Mouse (Mus musculus) heart, embryonic 13.5 days (tissue): ENCODE results near the gene Zfp961. TPM values are rescaled to one million over a fixed set of nuclear protein-coding genes. Genes with fewer than 3 reads are reported as not detected.
"Not testable (repeated sequence)": the region's sequence is repeated elsewhere in the genome, so short reads cannot be mapped to it uniquely, and the experiment has no call there.

Source experiments
- ATAC-seq: fragments of 200-750 bp; cut with Nextera tagmentation; 2 replicates; pipeline ENCODE4 v1.8.0; 2017; ENCODE audit warnings: moderate TSS enrichment; ENCODE audit not compliant: insufficient number of reproducible peaks, low FRiP score, low TSS enrichment; ENCODE audit errors: extremely low read depth
- H3K27ac ChIP-seq: fragments of 300-500 bp; sonication (generic); replicated peaks from 2 replicates; pipeline ENCODE4 v1.5.1; 2015; ENCODE audit warnings: moderate library complexity, mild to moderate bottlenecking, inconsistent platforms
- H3K27me3 ChIP-seq: fragments of 300-500 bp; sonication (generic); replicated peaks from 2 replicates; pipeline ENCODE4 v1.6.1; 2015; ENCODE audit warnings: mild to moderate bottlenecking, inconsistent platforms
- H3K36me3 ChIP-seq: fragments of 300-500 bp; sonication (generic); 2 replicates; pipeline ENCODE4 v1.6.1; 2015; ENCODE audit warnings: mild to moderate bottlenecking, inconsistent platforms
- H3K4me1 ChIP-seq: fragments of 300-500 bp; sonication (generic); 2 replicates; pipeline ENCODE4 v1.6.1; 2015; ENCODE audit warnings: inconsistent platforms
- H3K4me2 ChIP-seq: fragments of 300-500 bp; sonication (generic); 2 replicates; pipeline ENCODE4 v1.6.1; 2015; ENCODE audit warnings: inconsistent platforms, mild to moderate bottlenecking, moderate library complexity
- H3K4me3 ChIP-seq: fragments of 300-500 bp; sonication (generic); 2 replicates; pipeline ENCODE4 v1.5.1; 2015; ENCODE audit warnings: moderate library complexity, mild to moderate bottlenecking, inconsistent platforms
- H3K9ac ChIP-seq: fragments of 300-500 bp; sonication (generic); 2 replicates; pipeline ENCODE4 v1.6.1; 2015; ENCODE audit warnings: inconsistent platforms, mild to moderate bottlenecking, moderate library complexity
- H3K9me3 ChIP-seq: fragments of 300-500 bp; sonication (generic); 2 replicates; pipeline ENCODE4 v1.6.1; 2016; ENCODE audit warnings: inconsistent platforms
- WGBS: fragments of 180-500 bp; shearing (Covaris S2); methylation state at CpG from one replicate; pipeline ENCODE4 v1.1.7; 2015; ENCODE audit warnings: mixed read lengths; 5-methylcytosine and 5-hydroxymethylcytosine counted together
- polyA plus RNA-seq: library from polyadenylated mRNA; unstranded; fragments of >200 nt; fragmentation: Nextera tagmentation; extraction: Ambion mirVana; gene quantifications from 2 replicates; pipeline ENCODE4 v1.2.1, GENCODE M21; 2015

The Zfp961 gene
- polyA plus RNA-seq, 1 experiment from 2014 or later, result 11.1 TPM

- H3K36me3 ChIP-seq, result peaks cover 14% of the 10 kb centered on the region
- not testable (repeated sequence) for H3K4me3 ChIP-seq, H3K27ac ChIP-seq, H3K4me1 ChIP-seq, H3K4me2 ChIP-seq, H3K9ac ChIP-seq, H3K27me3 ChIP-seq, H3K9me3 ChIP-seq, ATAC-seq
- whole genome bisulfite sequencing, result 63% methylated on average over 2 of the region's 2 CpGs
These were observed 12.8 kb upstream of the Zfp961 start for GRCm38 (mm10) chr8:71938037-71938436.

- Histone ChIP-seq H3K9me3 (no peaks in the 10 kb centered on the region), H3K27ac (no peak overlapping the region), H3K36me3 (no peaks in the 10 kb centered on the region), H3K4me1 (no peaks in the 10 kb centered on the region), H3K27me3 (peaks cover 14% of the 10 kb centered on the region), H3K4me2 (no peak overlapping the region), H3K9ac (no peak overlapping the region), H3K4me3 (no peak overlapping the region)
- WGBS, result 68% methylated on average over 2 of the region's 2 CpGs
- no peak for ATAC-seq
These were observed 10.3 kb upstream of the Zfp961 start for GRCm38 (mm10) chr8:71940293-71941208.

GRCm38 (mm10) chr8:71941776-71942175 is 9.1 kb upstream of the Zfp961 start:
- H3K9ac ChIP-seq, result no peak overlapping the region
- H3K4me3 ChIP-seq, result no peak overlapping the region
- no peaks in the 10 kb centered on the region for H3K36me3 ChIP-seq
- H3K4me2 ChIP-seq, result no peak overlapping the region
- H3K27ac ChIP-seq, result no peak overlapping the region
- H3K9me3 ChIP-seq, result no peaks in the 10 kb centered on the region
- H3K27me3 ChIP-seq, result peaks cover 25% of the 10 kb centered on the region
- no peaks in the 10 kb centered on the region for H3K4me1 ChIP-seq
- no peak for ATAC-seq
- 69% methylated on average over 1 of the region's 1 CpGs for WGBS

- no peak overlapping the region for H3K27ac ChIP-seq
- 86% methylated on average over 5 of the region's 5 CpGs for WGBS
- peaks cover 29% of the 10 kb centered on the region for H3K27me3 ChIP-seq
These were observed 2.2 kb upstream of the Zfp961 start for GRCm38 (mm10) chr8:71948624-71949023.

GRCm38 (mm10) chr8:71951436-71952161 is 761 bp downstream of the Zfp961 start:
- Histone ChIP-seq H3K9ac (peak overlapping the region; percentile 87), H3K27me3 (peaks cover 6% of the 10 kb centered on the region), H3K9me3 (peaks cover 10% of the 10 kb centered on the region; the same call in 1 of the 2 replicates), H3K4me2 (peak overlapping the region; percentile 80), H3K4me3 (peak overlapping the region; percentile 73), H3K36me3 (peaks cover 22% of the 10 kb centered on the region), H3K27ac (peak overlapping the region; percentile 85), H3K4me1 (peaks cover 21% of the 10 kb centered on the region)
- no peak for ATAC-seq
- 32% methylated on average over 14 of the region's 14 CpGs for WGBS

More at GRCm38 (mm10) chr8:71948624-71949023, 2.2 kb upstream of the Zfp961 start:
- Histone ChIP-seq H3K4me3 (no peak overlapping the region), H3K36me3 (peaks cover 7% of the 10 kb centered on the region), H3K9me3 (no peaks in the 10 kb centered on the region), H3K4me1 (peaks cover 21% of the 10 kb centered on the region), H3K9ac (no peak overlapping the region), H3K4me2 (no peak overlapping the region)
- no peak for ATAC-seq

- H3K27me3 ChIP-seq, result no peaks in the 10 kb centered on the region
- WGBS, result 74% methylated on average over 1 of the region's 1 CpGs
- no peak overlapping the region for H3K4me3 ChIP-seq
- no peak overlapping the region for H3K27ac ChIP-seq
- H3K4me2 ChIP-seq, result peak overlapping the region; percentile 80; the same call in 1 of the 2 replicates
- no peak for ATAC-seq
- H3K9me3 ChIP-seq, result peaks cover 10% of the 10 kb centered on the region; the same call in 1 of the 2 replicates
- peaks cover 22% of the 10 kb centered on the region for H3K36me3 ChIP-seq
- peaks cover 21% of the 10 kb centered on the region for H3K4me1 ChIP-seq
- no peak overlapping the region for H3K9ac ChIP-seq
These were observed 1.7 kb downstream of the Zfp961 start for GRCm38 (mm10) chr8:71952489-71952888.

GRCm38 (mm10) chr8:71952961-71953700 is 2.3 kb downstream of the Zfp961 start:
- WGBS, result 92% methylated on average over 16 of the region's 16 CpGs

GRCm38 (mm10) chr8:71954666-71955065 is 3.8 kb downstream of the Zfp961 start:
- Histone ChIP-seq H3K4me3 (no peak overlapping the region), H3K9ac (no peak overlapping the region), H3K27ac (no peak overlapping the region), H3K4me1 (peaks cover 21% of the 10 kb centered on the region), H3K27me3 (no peaks in the 10 kb centered on the region), H3K36me3 (peaks cover 22% of the 10 kb centered on the region), H3K4me2 (no peak overlapping the region), H3K9me3 (peaks cover 10% of the 10 kb centered on the region; the same call in 1 of the 2 replicates)
- ATAC-seq, result no peak
- WGBS, result 97% methylated on average over 9 of the region's 9 CpGs

More at GRCm38 (mm10) chr8:71952961-71953700, 2.3 kb downstream of the Zfp961 start:
- Histone ChIP-seq H3K4me1 (peaks cover 21% of the 10 kb centered on the region), H3K36me3 (peaks cover 22% of the 10 kb centered on the region)
- not testable (repeated sequence) for H3K27ac ChIP-seq, H3K27me3 ChIP-seq, H3K4me3 ChIP-seq, H3K4me2 ChIP-seq, H3K9ac ChIP-seq, H3K9me3 ChIP-seq, ATAC-seq

GRCm38 (mm10) chr8:71960483-71960882 is 9.6 kb downstream of the Zfp961 start:
- ATAC-seq, result no peak

GRCm38 (mm10) chr8:71961796-71962195 is 11.0 kb downstream of the Zfp961 start:
- no peak for ATAC-seq
- Histone ChIP-seq H3K9ac (no peak overlapping the region), H3K36me3 (peaks cover 32% of the 10 kb centered on the region), H3K9me3 (peaks cover 8% of the 10 kb centered on the region; the same call in 1 of the 2 replicates), H3K4me1 (no peaks in the 10 kb centered on the region; the same call in 1 of the 2 replicates), H3K4me3 (no peak overlapping the region), H3K4me2 (no peak overlapping the region), H3K27ac (no peak overlapping the region), H3K27me3 (no peaks in the 10 kb centered on the region)
- WGBS, result 87% methylated on average over 5 of the region's 5 CpGs

More at GRCm38 (mm10) chr8:71960483-71960882, 9.6 kb downstream of the Zfp961 start:
- H3K27me3 ChIP-seq, result no peaks in the 10 kb centered on the region
- H3K27ac ChIP-seq, result no peak overlapping the region
- H3K4me2 ChIP-seq, result no peak overlapping the region
- peaks cover under 1% of the 10 kb centered on the region; the same call in 1 of the 2 replicates for H3K9me3 ChIP-seq
- H3K36me3 ChIP-seq, result peaks cover 18% of the 10 kb centered on the region
- H3K4me3 ChIP-seq, result no peak overlapping the region
- H3K4me1 ChIP-seq, result no peaks in the 10 kb centered on the region; the same call in 1 of the 2 replicates
- no peak overlapping the region for H3K9ac ChIP-seq

GRCm38 (mm10) chr8:71964051-71964450 is 13.2 kb downstream of the Zfp961 start:
- no peak for ATAC-seq
- no peak overlapping the region for H3K4me3 ChIP-seq
- H3K36me3 ChIP-seq, result peaks cover 54% of the 10 kb centered on the region

More at GRCm38 (mm10) chr8:71964051-71964450, 13.2 kb downstream of the Zfp961 start:
- H3K4me2 ChIP-seq, result no peak overlapping the region
- no peaks in the 10 kb centered on the region for H3K27me3 ChIP-seq
- H3K27ac ChIP-seq, result no peak overlapping the region
- H3K9ac ChIP-seq, result no peak overlapping the region
- H3K9me3 ChIP-seq, result peaks cover 8% of the 10 kb centered on the region; the same call in 1 of the 2 replicates
- 78% methylated on average over 3 of the region's 3 CpGs for WGBS
- no peaks in the 10 kb centered on the region; the same call in 1 of the 2 replicates for H3K4me1 ChIP-seq
